Mouse (Mus musculus) midbrain, embryonic 12.5 days (tissue): ENCODE measurements at regions not wholly inside any gene's neighbourhood (a gene's known extent, or its start where the extent isn't known, plus 50 kb on each side); places are given as distances from the start of the nearest gene placed in this dataset.

ENCODE experiments used
- ATAC-seq: fragments of 200-750 bp; cut with Nextera tagmentation; 2 replicates; pipeline ENCODE4 v1.8.0; 2017; ENCODE audit warnings: low read depth, moderate TSS enrichment, moderate library complexity; ENCODE audit not compliant: low FRiP score
- H3K27ac ChIP-seq: fragments of 300-500 bp; sonication (generic); replicated peaks from 2 replicates; pipeline ENCODE4 v1.5.1; 2016; ENCODE audit warnings: mild to moderate bottlenecking
- H3K27me3 ChIP-seq: fragments of 300-500 bp; sonication (generic); 2 replicates; pipeline ENCODE4 v1.6.1; 2016; ENCODE audit warnings: mild to moderate bottlenecking
- H3K36me3 ChIP-seq: fragments of 300-500 bp; sonication (generic); 2 replicates; pipeline ENCODE4 v1.6.1; 2016
- H3K4me1 ChIP-seq: fragments of 300-500 bp; sonication (generic); 2 replicates; pipeline ENCODE4 v1.6.1; 2016
- H3K4me2 ChIP-seq: fragments of 300-500 bp; sonication (generic); replicated peaks from 2 replicates; pipeline ENCODE4 v1.6.1; 2016; ENCODE audit warnings: mild to moderate bottlenecking, moderate library complexity
- H3K4me3 ChIP-seq: fragments of 300-500 bp; sonication (generic); 2 replicates; pipeline ENCODE4 v1.5.1; 2016; ENCODE audit warnings: mild to moderate bottlenecking
- H3K9ac ChIP-seq: fragments of 300-500 bp; sonication (generic); replicated peaks from 2 replicates; pipeline ENCODE4 v1.6.1; 2016; ENCODE audit warnings: mild to moderate bottlenecking, moderate library complexity
- H3K9me3 ChIP-seq: fragments of 300-500 bp; sonication (generic); 2 replicates; pipeline ENCODE4 v1.6.1; 2016; ENCODE audit warnings: mild to moderate bottlenecking
- WGBS: fragments of 180-500 bp; shearing (Covaris S2); methylation state at CpG from one replicate; pipeline ENCODE4 v1.1.7; 2016; 5-methylcytosine and 5-hydroxymethylcytosine counted together

GRCm38 (mm10) chr3:6532366-6532765 lies 87.9 kb downstream of the 1700008P02Rik start:
- no peak overlapping the region for H3K9ac ChIP-seq
- H3K36me3 ChIP-seq: no peaks in the 10 kb centered on the region
- no peaks in the 10 kb centered on the region for H3K9me3 ChIP-seq
- no peak for ATAC-seq
- H3K27ac ChIP-seq: no peak overlapping the region
- no peaks in the 10 kb centered on the region for H3K4me1 ChIP-seq
- H3K4me2 ChIP-seq: no peak overlapping the region
- WGBS: 80% methylated on average over 2 of the region's 2 CpGs
- no peak overlapping the region for H3K4me3 ChIP-seq
- no peaks in the 10 kb centered on the region for H3K27me3 ChIP-seq

- H3K36me3 ChIP-seq: no peaks in the 10 kb centered on the region
- H3K9me3 ChIP-seq: no peaks in the 10 kb centered on the region
- no peak overlapping the region for H3K4me3 ChIP-seq
- no peaks in the 10 kb centered on the region for H3K4me1 ChIP-seq
- 73% methylated on average over 3 of the region's 3 CpGs for WGBS
- ATAC-seq: peak; percentile 75; the same call in 1 of the 2 replicates
- H3K27ac ChIP-seq: no peak overlapping the region
- no peak overlapping the region for H3K4me2 ChIP-seq
- H3K27me3 ChIP-seq: no peaks in the 10 kb centered on the region
- H3K9ac ChIP-seq: no peak overlapping the region
Observed at GRCm38 (mm10) chr3:6525987-6526386, 94.3 kb downstream of the 1700008P02Rik start.

- no peak overlapping the region for H3K4me2 ChIP-seq
- 82% methylated on average over 1 of the region's 1 CpGs for WGBS
- H3K9me3 ChIP-seq: no peaks in the 10 kb centered on the region
- no peaks in the 10 kb centered on the region for H3K4me1 ChIP-seq
- H3K36me3 ChIP-seq: no peaks in the 10 kb centered on the region
- no peak overlapping the region for H3K9ac ChIP-seq
- H3K27ac ChIP-seq: no peak overlapping the region
- no peak overlapping the region for H3K4me3 ChIP-seq
- ATAC-seq: 0 out of 2 replicates have a peak, but pooled peaks have one; percentile 11
- no peaks in the 10 kb centered on the region for H3K27me3 ChIP-seq
Observed at GRCm38 (mm10) chr3:6525173-6525572, 95.1 kb downstream of the 1700008P02Rik start.

GRCm38 (mm10) chr3:6511351-6511750 lies 108.9 kb downstream of the 1700008P02Rik start:
- no peak for ATAC-seq
- H3K4me1 ChIP-seq: no peaks in the 10 kb centered on the region
- 90% methylated on average over 6 of the region's 6 CpGs for WGBS
- H3K4me2 ChIP-seq: no peak overlapping the region
- H3K36me3 ChIP-seq: no peaks in the 10 kb centered on the region
- H3K9me3 ChIP-seq: no peaks in the 10 kb centered on the region
- H3K9ac ChIP-seq: no peak overlapping the region
- no peak overlapping the region for H3K4me3 ChIP-seq
- H3K27ac ChIP-seq: no peak overlapping the region
- no peaks in the 10 kb centered on the region for H3K27me3 ChIP-seq

GRCm38 (mm10) chr3:6504136-6504535 lies 116.1 kb downstream of the 1700008P02Rik start:
- no peak overlapping the region for H3K27ac ChIP-seq
- no peak overlapping the region for H3K4me2 ChIP-seq
- H3K9me3 ChIP-seq: no peaks in the 10 kb centered on the region
- no peaks in the 10 kb centered on the region for H3K36me3 ChIP-seq
- no peaks in the 10 kb centered on the region for H3K27me3 ChIP-seq
- 96% methylated on average over 1 of the region's 1 CpGs for WGBS
- ATAC-seq: no peak
- no peak overlapping the region for H3K4me3 ChIP-seq
- no peak overlapping the region for H3K9ac ChIP-seq
- no peaks in the 10 kb centered on the region for H3K4me1 ChIP-seq

GRCm38 (mm10) chr3:6484041-6484440 lies 136.2 kb downstream of the 1700008P02Rik start:
- Histone ChIP-seq H3K4me1 (no peaks in the 10 kb centered on the region), H3K27me3 (no peaks in the 10 kb centered on the region), H3K4me3 (no peak overlapping the region), H3K9me3 (no peaks in the 10 kb centered on the region), H3K9ac (no peak overlapping the region), H3K27ac (no peak overlapping the region), H3K36me3 (no peaks in the 10 kb centered on the region), H3K4me2 (no peak overlapping the region)
- 84% methylated on average over 3 of the region's 3 CpGs for WGBS
- ATAC-seq: no peak

- no peak overlapping the region for H3K4me3 ChIP-seq
- no peak overlapping the region for H3K27ac ChIP-seq
- no peak overlapping the region for H3K4me2 ChIP-seq
- H3K4me1 ChIP-seq: no peaks in the 10 kb centered on the region
- H3K9me3 ChIP-seq: no peaks in the 10 kb centered on the region
- H3K27me3 ChIP-seq: no peaks in the 10 kb centered on the region
- H3K36me3 ChIP-seq: no peaks in the 10 kb centered on the region
- ATAC-seq: no peak
- WGBS: 86% methylated on average over 1 of the region's 1 CpGs
- no peak overlapping the region for H3K9ac ChIP-seq
Observed at GRCm38 (mm10) chr3:6481610-6482009, 138.6 kb downstream of the 1700008P02Rik start.
